Mouse (Mus musculus) intestine, embryonic 14.5 days (tissue): ENCODE results near the gene Asb13. TPM values are rescaled to one million over a fixed set of nuclear protein-coding genes. Genes with fewer than 3 reads are reported as not detected.

Experiments used
- ATAC-seq: fragments of 200-750 bp; cut with Nextera tagmentation; replicated peaks from 2 replicates; pipeline ENCODE4 v1.8.0; 2017; ENCODE audit warnings: low read depth, moderate number of reproducible peaks, moderate TSS enrichment, moderate library complexity; ENCODE audit not compliant: low FRiP score, low TSS enrichment
- DNase-seq: peaks from one replicate; pipeline ENCODE4 v3.0.0-alpha.2; 2018; ENCODE audit warnings: low spot score
- H3K27ac ChIP-seq: fragments of 300-500 bp; sonication (generic); 2 replicates; pipeline ENCODE4 v1.5.1; 2014; ENCODE audit warnings: low read depth, mild to moderate bottlenecking, control low read depth
- H3K27me3 ChIP-seq: fragments of 300-500 bp; sonication (generic); replicated peaks from 2 replicates; pipeline ENCODE4 v1.6.1; 2014; ENCODE audit warnings: low read length, control low read depth; ENCODE audit not compliant: control insufficient read depth, insufficient read depth
- H3K36me3 ChIP-seq: fragments of 300-500 bp; sonication (generic); 2 replicates; pipeline ENCODE4 v1.6.1; 2014; ENCODE audit warnings: low read length, control low read depth; ENCODE audit not compliant: control insufficient read depth, insufficient read depth
- H3K4me1 ChIP-seq: fragments of 300-500 bp; sonication (generic); replicated peaks from 2 replicates; pipeline ENCODE4 v1.6.1; 2014; ENCODE audit warnings: low read length, control low read depth, mixed read lengths; ENCODE audit not compliant: control insufficient read depth, insufficient read depth
- H3K4me2 ChIP-seq: fragments of 300-500 bp; sonication (generic); 2 replicates; pipeline ENCODE4 v1.6.1; 2014; ENCODE audit warnings: low read length
- H3K4me3 ChIP-seq: fragments of 300-500 bp; sonication (generic); 2 replicates; pipeline ENCODE4 v1.5.1; 2014; ENCODE audit warnings: low read depth, low read length, control low read depth, mixed read lengths
- H3K9ac ChIP-seq: fragments of 300-500 bp; sonication (generic); 2 replicates; pipeline ENCODE4 v1.6.1; 2014; ENCODE audit warnings: mild to moderate bottlenecking, low read length
- H3K9me3 ChIP-seq: fragments of 300-500 bp; sonication (generic); 2 replicates; pipeline ENCODE4 v1.6.1; 2016; ENCODE audit warnings: low read length, control low read depth; ENCODE audit not compliant: control insufficient read depth
- WGBS: fragments of 180-500 bp; shearing (Covaris S2); extraction: QIAGEN DNeasy Blood & Tissue Kit; methylation state at CpG from one replicate; pipeline ENCODE4 v1.1.7; 2014; 5-methylcytosine and 5-hydroxymethylcytosine counted together
- polyA plus RNA-seq: library from polyadenylated mRNA; unstranded; fragments of >200 nt; fragmentation: Nextera tagmentation; extraction: Ambion mirVana; gene quantifications from 2 replicates; pipeline ENCODE4 v1.2.1, GENCODE M21; 2014

The Asb13 gene
- polyA plus RNA-seq, 1 experiment from 2014 or later = 12.3 TPM

DNA sequence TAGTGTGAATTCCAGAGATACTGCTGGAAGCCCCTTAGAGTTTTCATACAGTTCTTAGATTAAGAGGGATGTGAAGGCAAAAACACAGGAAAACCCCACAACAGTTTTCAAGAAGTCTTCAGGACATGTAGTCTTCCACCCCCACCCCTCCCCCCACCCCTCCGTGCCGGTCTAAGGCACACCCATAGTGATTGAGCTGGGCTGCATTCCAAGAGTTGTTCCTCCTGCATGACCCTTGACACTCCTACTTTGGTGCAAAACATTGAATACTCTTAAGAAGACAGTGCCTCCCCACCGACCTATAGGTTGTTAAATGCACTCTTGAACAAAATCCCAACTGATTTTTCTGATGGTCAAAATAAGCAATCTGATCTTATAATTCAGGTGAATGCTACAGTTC lies 5.7 kb upstream of the Asb13 start:
- WGBS = 18% methylated on average over 3 of the region's 3 CpGs
- no peak for DNase-seq

DNA sequence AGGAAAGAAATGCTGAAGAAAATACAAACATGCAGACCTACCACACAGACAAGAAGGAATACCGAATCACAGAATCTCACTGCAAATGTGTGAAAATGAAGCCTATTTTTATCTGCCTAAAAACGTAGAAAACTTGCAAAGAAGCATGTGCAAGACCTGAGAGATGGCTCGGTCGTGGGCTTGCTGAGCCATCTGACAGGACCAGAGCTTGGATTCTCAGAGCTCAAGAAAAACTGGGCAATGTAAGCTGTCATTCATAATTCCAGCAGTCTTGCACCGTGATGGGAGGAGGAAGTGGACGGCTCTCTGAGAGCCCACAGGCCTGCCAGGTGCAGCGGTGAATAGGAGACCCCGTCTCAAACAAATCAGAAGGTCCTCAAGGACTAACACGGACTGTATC lies 1.3 kb upstream of the Asb13 start:
- Histone ChIP-seq H3K27me3 (no peaks in the 10 kb centered on the region), H3K4me2 (no peak overlapping the region), H3K4me1 (peaks cover 9% of the 10 kb centered on the region), H3K36me3 (no peaks in the 10 kb centered on the region), H3K4me3 (no peak overlapping the region), H3K9ac (no peak overlapping the region), H3K9me3 (no peaks in the 10 kb centered on the region), H3K27ac (no peak overlapping the region)
- DNase-seq (no peak), ATAC-seq (no peak)
- 89% methylated on average over 9 of the region's 9 CpGs for WGBS

More for the DNA sequence above, 5.7 kb upstream of the Asb13 start:
- no peak overlapping the region for H3K4me2 ChIP-seq
- no peaks in the 10 kb centered on the region for H3K36me3 ChIP-seq
- H3K4me1 ChIP-seq = no peaks in the 10 kb centered on the region
- no peaks in the 10 kb centered on the region for H3K9me3 ChIP-seq
- no peak overlapping the region for H3K4me3 ChIP-seq
- no peaks in the 10 kb centered on the region for H3K27me3 ChIP-seq
- no peak overlapping the region for H3K27ac ChIP-seq
- no peak overlapping the region for H3K9ac ChIP-seq
- peak; percentile 40; the same call in 1 of the 2 replicates for ATAC-seq

DNA sequence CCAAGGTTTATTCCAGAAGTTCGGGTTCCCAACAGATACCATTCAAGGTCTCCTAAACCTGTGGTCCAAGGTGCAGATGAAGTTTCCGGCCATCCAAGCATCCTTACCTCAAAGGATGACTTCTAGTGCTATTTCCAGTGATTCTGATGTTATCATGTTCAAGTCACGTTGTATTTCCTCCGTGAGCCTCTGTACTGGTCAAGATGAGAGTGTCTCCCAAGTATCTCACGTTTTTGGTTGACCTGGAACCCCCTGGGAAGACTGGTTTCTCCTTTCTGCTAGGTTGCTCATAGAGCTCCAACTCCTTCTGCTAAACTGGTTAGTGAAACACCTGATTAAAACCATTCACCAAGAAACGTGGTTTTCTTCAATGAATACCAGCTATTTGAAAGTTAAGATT lies 701 bp upstream of the Asb13 start:
- H3K9ac ChIP-seq = no peak overlapping the region
- H3K27me3 ChIP-seq = no peaks in the 10 kb centered on the region
- ATAC-seq = no peak
- WGBS = 42% methylated on average over 6 of the region's 6 CpGs
- no peak overlapping the region for H3K27ac ChIP-seq
- H3K4me2 ChIP-seq = peak overlapping the region; percentile 72
- no peaks in the 10 kb centered on the region for H3K36me3 ChIP-seq
- DNase-seq = no peak
- no peaks in the 10 kb centered on the region for H3K9me3 ChIP-seq
- no peak overlapping the region for H3K4me3 ChIP-seq
- peaks cover 9% of the 10 kb centered on the region for H3K4me1 ChIP-seq

DNA sequence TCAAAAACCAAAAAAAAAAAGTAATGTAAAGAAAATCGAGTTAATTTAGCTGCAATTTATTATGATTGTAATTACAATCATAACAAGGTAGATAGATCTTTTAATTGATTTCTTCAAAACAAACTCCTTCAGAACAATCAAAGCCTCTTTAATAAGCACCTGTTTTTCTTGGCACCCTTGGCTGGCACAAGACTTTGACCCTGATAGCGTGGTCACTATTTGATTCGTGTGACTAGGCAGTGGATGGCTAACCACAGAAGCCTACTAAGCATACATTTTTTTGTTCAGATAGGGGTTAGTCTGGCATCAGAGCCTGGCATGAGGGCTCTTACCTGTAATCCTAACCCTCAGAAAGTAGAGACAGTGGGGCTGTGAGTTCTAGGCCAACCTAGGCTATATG lies 1.2 kb downstream of the Asb13 start:
- Histone ChIP-seq H3K4me1 (peaks cover 9% of the 10 kb centered on the region), H3K9ac (no peak overlapping the region), H3K27ac (no peak overlapping the region), H3K36me3 (no peaks in the 10 kb centered on the region), H3K9me3 (no peaks in the 10 kb centered on the region), H3K4me2 (no peak overlapping the region), H3K27me3 (no peaks in the 10 kb centered on the region), H3K4me3 (no peak overlapping the region)
- 91% methylated on average over 3 of the region's 3 CpGs for WGBS
- ATAC-seq (no peak), DNase-seq (no peak)

GRCm38 (mm10) chr13:3636797-3637196 lies 3.0 kb downstream of the Asb13 start:
- Histone ChIP-seq H3K27ac (no peak overlapping the region), H3K9me3 (no peaks in the 10 kb centered on the region), H3K27me3 (no peaks in the 10 kb centered on the region), H3K4me2 (peak overlapping the region; percentile 16; the same call in 1 of the 2 replicates), H3K4me3 (no peak overlapping the region), H3K9ac (no peak overlapping the region), H3K4me1 (peaks cover 9% of the 10 kb centered on the region), H3K36me3 (no peaks in the 10 kb centered on the region)
- WGBS = 55% methylated on average over 11 of the region's 11 CpGs
- ATAC-seq (no peak), DNase-seq (peak; percentile 64)

DNA sequence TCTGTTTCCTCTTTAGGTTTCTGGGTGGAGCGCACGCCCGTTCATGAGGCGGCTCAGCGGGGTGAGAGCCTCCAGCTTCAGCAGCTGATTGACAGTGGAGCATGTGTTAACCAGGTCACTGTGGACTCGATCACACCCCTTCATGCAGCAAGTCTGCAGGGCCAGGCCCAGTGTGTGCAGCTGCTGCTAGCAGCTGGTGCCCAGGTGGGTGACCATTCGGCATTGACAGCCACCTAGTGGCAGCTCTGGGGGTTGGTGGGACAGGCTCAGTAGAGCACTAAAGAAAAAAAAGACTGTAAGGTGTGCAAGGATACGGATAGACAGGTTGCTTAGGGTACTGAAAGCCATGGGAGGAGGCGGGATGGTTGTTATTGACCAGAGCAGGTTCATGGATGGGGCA lies 8.2 kb downstream of the Asb13 start:
- no peaks in the 10 kb centered on the region for H3K4me1 ChIP-seq
- no peaks in the 10 kb centered on the region for H3K36me3 ChIP-seq
- no peak overlapping the region for H3K4me3 ChIP-seq
- no peaks in the 10 kb centered on the region for H3K27me3 ChIP-seq
- H3K9ac ChIP-seq = no peak overlapping the region
- peak; percentile 59 for DNase-seq
- H3K4me2 ChIP-seq = no peak overlapping the region
- ATAC-seq = peak; percentile 65
- H3K9me3 ChIP-seq = no peaks in the 10 kb centered on the region
- 76% methylated on average over 9 of the region's 9 CpGs for WGBS
- no peak overlapping the region for H3K27ac ChIP-seq

GRCm38 (mm10) chr13:3642538-3642937 lies 8.7 kb downstream of the Asb13 start:
- Histone ChIP-seq H3K4me3 (no peak overlapping the region), H3K9me3 (no peaks in the 10 kb centered on the region), H3K4me2 (no peak overlapping the region), H3K27ac (no peak overlapping the region), H3K9ac (no peak overlapping the region), H3K4me1 (no peaks in the 10 kb centered on the region), H3K27me3 (no peaks in the 10 kb centered on the region), H3K36me3 (no peaks in the 10 kb centered on the region)
- DNase-seq (no peak), ATAC-seq (no peak)
- 79% methylated on average over 5 of the region's 5 CpGs for WGBS

DNA sequence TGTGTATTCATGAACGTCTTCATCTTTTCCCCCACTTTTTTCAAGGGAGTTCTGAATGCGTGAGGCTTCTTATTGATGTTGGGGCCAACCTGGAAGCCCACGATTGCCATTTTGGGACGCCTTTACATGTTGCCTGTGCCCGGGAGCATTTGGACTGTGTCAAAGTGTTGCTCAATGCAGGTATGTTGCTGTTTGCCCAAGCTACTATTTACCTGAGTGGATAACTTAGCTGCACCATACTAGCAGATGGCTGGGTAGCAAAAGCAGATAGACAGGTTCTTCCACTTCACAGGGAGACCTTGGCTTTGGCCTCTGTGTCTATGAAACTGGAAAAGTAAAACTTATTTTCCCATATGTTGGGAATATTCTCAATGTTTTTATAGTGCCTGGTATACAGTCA lies 11.0 kb downstream of the Asb13 start:
- 84% methylated on average over 5 of the region's 5 CpGs for WGBS
- H3K4me2 ChIP-seq = no peak overlapping the region
- H3K27me3 ChIP-seq = no peaks in the 10 kb centered on the region
- DNase-seq (no peak), ATAC-seq (no peak; the same call in 1 of the 2 replicates)
- H3K4me3 ChIP-seq = no peak overlapping the region
- no peak overlapping the region for H3K27ac ChIP-seq
- no peaks in the 10 kb centered on the region for H3K4me1 ChIP-seq
- no peak overlapping the region for H3K9ac ChIP-seq
- H3K36me3 ChIP-seq = peaks cover 7% of the 10 kb centered on the region; the same call in 1 of the 2 replicates
- no peaks in the 10 kb centered on the region for H3K9me3 ChIP-seq

DNA sequence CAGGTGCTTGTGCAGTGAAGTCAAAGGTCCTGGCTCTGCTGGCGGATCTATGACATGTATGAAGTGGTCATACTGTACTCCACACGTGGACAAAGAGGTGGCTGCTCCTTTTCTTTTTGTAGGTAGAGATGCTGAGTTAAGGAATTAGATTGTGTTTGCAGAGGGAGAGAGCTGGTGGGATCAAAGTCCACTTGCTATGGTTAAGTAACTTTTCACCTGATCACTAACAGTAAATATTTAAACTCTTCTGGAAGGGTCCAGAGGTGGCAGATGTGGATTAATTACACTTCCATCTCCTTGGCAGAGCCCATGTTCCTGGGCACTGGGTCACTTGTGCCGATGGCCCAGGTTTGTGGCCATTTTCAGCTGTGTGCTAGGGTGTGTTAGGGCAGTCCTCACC lies 12.1 kb downstream of the Asb13 start:
- Histone ChIP-seq H3K27me3 (no peaks in the 10 kb centered on the region), H3K27ac (no peak overlapping the region), H3K4me3 (no peak overlapping the region), H3K4me1 (no peaks in the 10 kb centered on the region), H3K4me2 (no peak overlapping the region), H3K9me3 (no peaks in the 10 kb centered on the region), H3K36me3 (peaks cover 11% of the 10 kb centered on the region; the same call in 1 of the 2 replicates), H3K9ac (no peak overlapping the region)
- 75% methylated on average over 3 of the region's 3 CpGs for whole genome bisulfite sequencing
- ATAC-seq (peak; percentile 72), DNase-seq (no peak)
